Mouse (Mus musculus): ENCODE measurements around the gene Emp3.

Gene Emp3

GRCm38 (mm10) chr7:45869107-45869670, 52.0 kb downstream of the Emp3 start:
- DNase-seq (ENCODE audit: low spot score) = no peak

Measured in c-Kit-positive CD71-positive TER-119-positive erythroid progenitor cells, embryonic 14.5 days (primary cell).